Mouse (Mus musculus) bone marrow, adult 2 months (tissue): Measurements from ENCODE around the gene Tmem38b.

Source experiments
- CTCF ChIP-seq: fragments of 200-500 bp; IDR thresholded peaks from 2 replicates; pipeline ENCODE4 v1.5.1; 2011; ENCODE audit warnings: low read length, control low read depth; ENCODE audit not compliant: control insufficient read depth, insufficient read depth
- POLR2A ChIP-seq: fragments of 200-500 bp; IDR thresholded peaks from 2 replicates; pipeline ENCODE4 v1.6.1; 2011; ENCODE audit warnings: low read depth, mild to moderate bottlenecking, control low read depth, low read length, borderline replicate concordance; ENCODE audit not compliant: control insufficient read depth

DNA sequence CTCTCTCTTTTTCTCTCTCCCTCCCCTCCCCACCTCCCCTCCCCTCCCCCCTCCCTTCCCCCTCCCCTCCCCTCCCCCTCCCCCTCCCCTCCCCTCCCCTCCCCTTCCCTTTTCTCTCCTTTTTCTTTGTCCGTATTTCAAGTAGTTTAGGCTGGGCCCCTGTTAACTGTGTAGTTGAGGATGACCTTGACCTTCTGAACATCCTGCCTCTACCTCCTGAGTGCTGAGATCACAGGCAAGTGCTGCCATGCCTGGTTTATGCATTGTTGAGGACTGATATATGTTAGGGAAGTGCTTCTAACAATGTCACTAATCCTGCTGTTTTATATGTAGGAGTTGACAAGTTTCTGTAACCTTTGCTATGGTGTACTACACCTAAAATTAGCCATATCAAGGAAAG is 24.0 kb downstream of the Tmem38b start:
- TF ChIP-seq CTCF: no peak
- no peak for TF ChIP-seq POLR2A
